24 mouse cellular contexts compared by ENCODE assay signal in the genomic region with DNA sequence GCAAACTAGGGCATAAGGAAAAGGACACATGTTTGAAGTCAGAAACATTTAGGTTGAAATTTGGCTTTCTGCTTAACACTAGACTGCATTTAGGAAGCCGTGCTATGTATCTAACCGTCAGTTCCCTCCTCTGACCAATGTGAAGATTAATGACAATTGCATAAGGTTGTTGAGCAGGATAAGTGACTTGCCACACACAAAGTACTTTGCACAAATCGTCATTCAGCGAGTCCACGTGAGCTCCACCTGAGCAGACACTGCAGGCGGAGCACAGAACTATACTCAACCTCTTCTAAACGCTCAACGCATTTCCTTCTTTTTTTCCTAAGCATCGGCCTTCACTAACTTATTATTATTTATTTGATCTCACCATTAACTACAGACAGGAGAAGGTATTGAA. TPM values are rescaled to one million over a fixed set of nuclear protein-coding genes. Genes with fewer than 3 reads are reported as not detected.
"Had no signal": no experiment of that assay in that cellular context is flagged by ENCODE, and none has a peak within 500 bp of the region (broad histone marks: within the 10 kb centered on the region; RNA-seq: fewer than 3 reads in every experiment).

No protein-coding gene starts in this region.

- ATAC-seq: liver, postnatal 0 days; lung, postnatal 0 days; midbrain, embryonic 13.5 days; midbrain, embryonic 15.5 days had no signal

- H3K4me3 ChIP-seq: liver, embryonic 13.5 days; liver, embryonic 15.5 days; lung, embryonic 15.5 days; midbrain, embryonic 10.5 days; midbrain, embryonic 13.5 days; midbrain, embryonic 15.5 days; myocyte; neural tube, embryonic 13.5 days; neural tube, embryonic 15.5 days had no signal

- H3K4me2 ChIP-seq: liver, embryonic 13.5 days; liver, embryonic 15.5 days; lung, embryonic 15.5 days; midbrain, embryonic 13.5 days; midbrain, embryonic 15.5 days; neural tube, embryonic 13.5 days; neural tube, embryonic 15.5 days had no signal

- DNase-seq: liver, embryonic 13.5 days; liver, postnatal 0 days; lung, adult 2 months; lung, postnatal 14 days; lung, postnatal 36 days; right cerebral cortex, postnatal 14 days; thymus, adult 18-20 months; thymus, postnatal 14 days; thymus, postnatal 36 days had no signal

- H3K27me3 ChIP-seq: liver, embryonic 13.5 days; liver, embryonic 15.5 days; lung, embryonic 15.5 days; midbrain, embryonic 13.5 days; midbrain, embryonic 15.5 days; neural tube, embryonic 13.5 days; neural tube, embryonic 15.5 days had no signal

- H3K4me1 ChIP-seq: liver, embryonic 13.5 days; liver, embryonic 15.5 days; lung, embryonic 15.5 days; midbrain, embryonic 10.5 days; midbrain, embryonic 13.5 days; midbrain, embryonic 15.5 days; neural tube, embryonic 13.5 days; neural tube, embryonic 15.5 days had no signal

- H3K9me3 ChIP-seq: liver, embryonic 13.5 days; liver, embryonic 15.5 days; lung, embryonic 15.5 days; midbrain, embryonic 10.5 days; midbrain, embryonic 13.5 days; midbrain, embryonic 15.5 days; neural tube, embryonic 13.5 days; neural tube, embryonic 15.5 days had no signal

- H3K9ac ChIP-seq: liver, embryonic 13.5 days; liver, embryonic 15.5 days; liver, postnatal 0 days; lung, embryonic 15.5 days; midbrain, embryonic 13.5 days; midbrain, embryonic 15.5 days; neural tube, embryonic 13.5 days; neural tube, embryonic 15.5 days had no signal

- H3K27ac ChIP-seq: liver, embryonic 13.5 days; liver, embryonic 15.5 days; lung, embryonic 15.5 days; macrophage; midbrain, embryonic 10.5 days; midbrain, embryonic 13.5 days; midbrain, embryonic 15.5 days; neural tube, embryonic 13.5 days; neural tube, embryonic 15.5 days had no signal

- H3K36me3 ChIP-seq: liver, embryonic 13.5 days; liver, embryonic 15.5 days; lung, embryonic 15.5 days; midbrain, embryonic 10.5 days; midbrain, embryonic 13.5 days; midbrain, embryonic 15.5 days; neural tube, embryonic 13.5 days; neural tube, embryonic 15.5 days had no signal

RNA-seq across cellular contexts. Expression of a gene that starts 3.3 kb away (rescaled TPM):
- total RNA-seq: megakaryocyte, adult 5-6 weeks; megakaryocyte-erythroid progenitor cell, adult 5-6 weeks had no signal
- polyA plus RNA-seq: liver, embryonic 13.5 days; liver, embryonic 15.5 days; liver, postnatal 0 days; lung, adult 2 months; lung, embryonic 15.5 days; lung, postnatal 0 days; macrophage; midbrain, embryonic 10.5 days; midbrain, embryonic 13.5 days; midbrain, embryonic 15.5 days; myocyte; neural tube, embryonic 11.5 days; neural tube, embryonic 13.5 days; neural tube, embryonic 15.5 days; spleen, adult 2 months; thymus, postnatal 0 days had no signal
